Mouse (Mus musculus): ENCODE measurements around the gene Cherp. TPM values are rescaled to one million over a fixed set of nuclear protein-coding genes. Genes with fewer than 3 reads are reported as not detected.

The Cherp gene
- polyA plus RNA-seq, 1 experiment from 2014 or later, result 15.6 TPM

DNA sequence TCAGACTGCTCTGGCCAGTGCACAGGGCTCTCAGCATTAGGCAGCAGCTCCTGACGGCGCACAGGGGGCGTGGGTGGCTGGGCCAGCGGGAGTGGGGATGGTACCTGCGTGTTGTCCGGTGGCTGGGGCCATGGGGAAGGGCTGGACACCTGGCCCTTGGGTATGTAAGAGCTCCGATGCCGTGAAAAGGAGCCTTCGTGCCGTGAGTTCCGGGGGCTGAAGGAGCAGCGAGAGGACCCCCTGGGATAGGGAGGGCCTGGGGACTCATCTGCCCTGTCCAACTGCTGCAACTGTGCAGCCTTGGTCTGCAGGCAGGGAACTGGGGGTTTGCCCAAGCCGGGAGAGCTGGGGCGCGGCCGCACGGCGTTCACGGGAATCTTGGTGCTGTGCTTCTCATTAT lies 21.2 kb upstream of the Cherp start:
- Histone ChIP-seq H3K4me1 (replicated peaks; ENCODE audit: control insufficient read depth, insufficient read depth) (peaks cover 4% of the 10 kb centered on the region; the same call in 1 of the 2 replicates), H3K4me3 (ENCODE audit: low read depth, low read length) (no peak overlapping the region), H3K27me3 (ENCODE audit: control insufficient read depth, insufficient read depth, low read length) (no peaks in the 10 kb centered on the region), H3K9ac (ENCODE audit: low read length) (no peak overlapping the region), H3K4me2 (replicated peaks; ENCODE audit: low read depth) (no peak overlapping the region), H3K36me3 (ENCODE audit: control insufficient read depth, insufficient read depth, low read length) (peaks cover 15% of the 10 kb centered on the region), H3K27ac (replicated peaks) (no peak overlapping the region), H3K9me3 (ENCODE audit: control insufficient read depth, low read length) (no peaks in the 10 kb centered on the region)
- 88% methylated on average over 19 of the region's 19 CpGs for WGBS
- ATAC-seq (ENCODE audit: low FRiP score, low TSS enrichment) (no peak), DNase-seq (ENCODE audit: low spot score) (no peak)
- TF ChIP-seq CTCF (IDR thresholded peaks at IDR 0.05; ENCODE audit: low read depth) (no peak), EP300 (optimal IDR thresholded peaks at IDR 0.05) (no peak)

DNA sequence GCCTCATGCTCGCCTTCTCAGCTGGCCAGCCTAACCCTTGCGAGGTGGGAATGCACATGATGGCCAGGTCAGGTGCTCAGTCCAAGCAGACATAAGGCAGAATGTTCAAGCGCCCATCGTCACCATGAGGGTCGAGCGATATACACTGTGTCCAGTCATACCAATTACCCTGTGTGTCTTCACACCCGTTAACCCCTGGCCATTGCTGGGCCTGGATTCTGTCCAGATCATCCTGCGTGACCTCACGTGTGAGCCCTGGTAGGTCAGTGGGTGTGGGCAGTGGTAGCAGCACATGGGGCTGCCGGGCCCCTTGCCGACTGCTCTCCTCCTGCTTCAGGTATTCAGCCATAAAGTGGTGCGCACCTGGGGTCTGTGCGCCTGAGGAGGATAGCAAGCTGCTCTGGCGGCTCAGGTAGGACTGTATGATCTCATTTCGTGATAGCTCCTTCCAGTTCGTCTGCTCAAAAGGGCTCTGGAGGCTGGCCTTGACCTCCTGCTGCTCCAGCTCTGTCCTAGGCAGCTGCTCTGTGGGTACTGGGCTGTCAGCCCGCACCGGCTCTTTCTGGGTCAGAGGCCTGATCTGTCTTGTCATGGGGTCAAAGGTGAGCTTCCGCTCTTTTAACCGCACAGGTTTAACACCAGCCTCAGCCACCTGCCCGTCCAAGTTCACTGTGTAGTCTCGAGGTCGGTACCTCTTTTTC lies 20.5 kb upstream of the Cherp start:
- TF ChIP-seq EP300 (optimal IDR thresholded peaks at IDR 0.05) (no peak), CTCF (IDR thresholded peaks at IDR 0.05; ENCODE audit: low read depth) (no peak)
- Histone ChIP-seq H3K27ac (replicated peaks) (no peak overlapping the region), H3K36me3 (ENCODE audit: control insufficient read depth, insufficient read depth, low read length) (peaks cover 15% of the 10 kb centered on the region), H3K4me2 (replicated peaks; ENCODE audit: low read depth) (no peak overlapping the region), H3K4me3 (ENCODE audit: low read depth, low read length) (no peak overlapping the region), H3K4me1 (replicated peaks; ENCODE audit: control insufficient read depth, insufficient read depth) (peaks cover 4% of the 10 kb centered on the region; the same call in 1 of the 2 replicates), H3K9ac (ENCODE audit: low read length) (no peak overlapping the region), H3K27me3 (ENCODE audit: control insufficient read depth, insufficient read depth, low read length) (no peaks in the 10 kb centered on the region), H3K9me3 (ENCODE audit: control insufficient read depth, low read length) (no peaks in the 10 kb centered on the region)
- DNase-seq (ENCODE audit: low spot score) (no peak), ATAC-seq (ENCODE audit: low FRiP score, low TSS enrichment) (no peak)
- WGBS, result 85% methylated on average over 23 of the region's 23 CpGs

DNA sequence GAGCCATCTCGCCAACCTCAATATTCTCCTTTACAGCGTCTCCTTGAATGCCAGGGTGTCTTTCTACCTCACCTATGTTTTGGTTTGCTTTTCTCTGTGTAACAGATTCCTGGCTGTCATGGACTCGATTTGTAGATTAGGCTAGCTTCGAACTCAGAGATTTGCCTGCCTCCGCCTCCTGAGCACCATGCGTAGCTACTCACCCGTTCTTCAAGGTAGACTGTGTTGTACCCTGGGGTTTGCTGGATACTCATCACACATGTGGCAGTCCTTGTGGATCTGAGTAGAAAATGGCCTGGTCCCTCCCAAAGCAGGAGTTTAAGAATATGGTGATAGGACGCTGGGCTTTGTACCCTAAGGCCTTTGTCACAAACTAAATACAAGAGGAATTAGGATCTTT lies 18.4 kb upstream of the Cherp start:
- H3K27me3 ChIP-seq (ENCODE audit: control insufficient read depth, insufficient read depth, low read length), result no peaks in the 10 kb centered on the region
- TF ChIP-seq EP300 (optimal IDR thresholded peaks at IDR 0.05) (no peak), CTCF (IDR thresholded peaks at IDR 0.05; ENCODE audit: low read depth) (no peak)
- peaks cover 11% of the 10 kb centered on the region for H3K36me3 ChIP-seq (ENCODE audit: control insufficient read depth, insufficient read depth, low read length)
- WGBS, result 11% methylated on average over 8 of the region's 8 CpGs
- H3K9ac ChIP-seq (ENCODE audit: low read length), result peak overlapping the region; percentile 63
- peak overlapping the region; percentile 77 for H3K4me2 ChIP-seq (replicated peaks; ENCODE audit: low read depth)
- ATAC-seq (ENCODE audit: low FRiP score, low TSS enrichment), result no peak
- no peak for DNase-seq (ENCODE audit: low spot score)
- H3K27ac ChIP-seq (replicated peaks), result peak overlapping the region; percentile 76
- H3K4me1 ChIP-seq (replicated peaks; ENCODE audit: control insufficient read depth, insufficient read depth), result peaks cover 4% of the 10 kb centered on the region; the same call in 1 of the 2 replicates
- no peaks in the 10 kb centered on the region for H3K9me3 ChIP-seq (ENCODE audit: control insufficient read depth, low read length)
- H3K4me3 ChIP-seq (ENCODE audit: low read depth, low read length), result peak overlapping the region; percentile 56

DNA sequence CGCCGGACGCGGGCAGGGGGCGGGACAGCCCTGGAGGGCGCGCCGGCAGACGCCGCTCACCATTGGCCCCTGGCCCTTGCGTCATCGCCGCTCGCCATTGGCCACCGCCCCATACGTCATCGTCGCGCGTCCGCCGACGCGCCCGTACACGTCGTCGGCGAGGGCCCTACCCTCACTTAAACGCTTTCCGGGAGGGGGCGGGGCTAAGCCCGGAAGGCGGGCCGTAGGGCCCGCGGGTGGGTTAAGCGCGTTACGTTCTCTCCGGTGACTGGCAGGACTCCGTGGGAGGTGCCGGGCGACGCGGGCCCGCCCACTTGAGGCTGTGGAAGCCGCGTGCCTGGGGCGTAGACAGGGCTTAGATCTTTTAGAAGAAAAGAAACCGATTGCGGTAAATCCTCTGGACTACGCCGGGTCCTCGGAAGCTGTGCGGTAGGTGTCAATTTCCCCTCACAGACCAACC lies 17.6 kb upstream of the Cherp start:
- H3K27ac ChIP-seq (replicated peaks), result peak overlapping the region; percentile 90
- H3K4me1 ChIP-seq (replicated peaks; ENCODE audit: control insufficient read depth, insufficient read depth), result peaks cover 4% of the 10 kb centered on the region; the same call in 1 of the 2 replicates
- ATAC-seq (ENCODE audit: low FRiP score, low TSS enrichment), result peak; percentile 98

DNA sequence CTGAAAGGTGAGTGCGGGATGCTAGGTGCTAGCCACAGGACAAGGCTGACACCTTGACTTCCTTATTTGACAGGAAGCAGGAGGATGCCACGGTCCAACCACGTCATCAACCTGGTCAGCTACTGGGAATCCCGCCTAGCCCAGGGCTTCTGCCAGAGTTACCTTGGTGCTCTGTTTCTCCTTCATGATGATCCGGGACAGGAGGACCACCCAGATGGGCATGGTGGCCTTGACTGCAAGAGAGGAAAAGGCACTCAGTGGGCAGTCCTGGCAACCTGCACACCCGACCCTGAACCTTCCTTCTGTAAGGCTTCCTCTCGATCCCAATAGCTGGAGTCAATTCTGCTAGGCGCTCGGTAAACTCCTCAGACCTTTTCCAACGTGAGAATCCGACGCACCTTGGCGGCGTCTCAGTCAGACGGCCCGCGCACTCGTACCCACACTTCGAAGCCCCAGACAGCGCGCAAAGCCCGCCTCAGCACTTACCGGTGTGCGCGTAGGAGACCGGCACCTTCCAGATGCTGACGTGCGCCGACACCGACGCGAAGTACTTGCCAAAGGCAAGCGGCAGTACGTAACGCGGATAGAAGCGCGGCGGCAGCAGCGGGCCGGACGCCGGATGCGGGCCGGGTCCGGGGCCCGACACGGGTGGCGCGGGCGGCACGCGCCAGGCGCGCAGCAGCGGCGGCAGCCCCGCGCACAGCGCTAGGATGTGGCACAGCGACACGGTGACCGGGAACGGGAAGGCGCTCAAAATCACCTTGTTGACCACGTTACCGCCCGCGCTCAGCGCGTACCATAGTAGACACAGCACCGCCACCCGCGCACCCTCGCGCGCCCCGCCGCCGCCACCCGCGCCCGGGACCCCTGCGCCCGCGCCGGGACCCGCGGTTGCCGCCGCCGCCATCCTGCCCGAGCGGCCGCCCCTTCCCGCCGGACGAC lies 16.9 kb upstream of the Cherp start, which contains the start of gene Slc35e1:
Gene Slc35e1, minus strand, starts transcription at position 935 of the 942 bp plus-strand sequence.
- Histone ChIP-seq H3K9ac (ENCODE audit: low read length) (peak within 1 kb of the TSS; percentile 89), H3K36me3 (ENCODE audit: control insufficient read depth, insufficient read depth, low read length) (peaks cover 13% of the 10 kb centered on the region), H3K4me2 (replicated peaks; ENCODE audit: low read depth) (peak within 1 kb of the TSS; percentile 86), H3K4me3 (ENCODE audit: low read depth, low read length) (peak within 1 kb of the TSS; percentile 86), H3K9me3 (ENCODE audit: control insufficient read depth, low read length) (no peaks in the 10 kb centered on the region), H3K27me3 (ENCODE audit: control insufficient read depth, insufficient read depth, low read length) (no peaks in the 10 kb centered on the region), H3K4me1 (replicated peaks; ENCODE audit: control insufficient read depth, insufficient read depth) (peaks cover 4% of the 10 kb centered on the region; the same call in 1 of the 2 replicates), H3K27ac (replicated peaks) (peak within 1 kb of the TSS; percentile 90)
- ATAC-seq (ENCODE audit: low FRiP score, low TSS enrichment), result peak; percentile 24
- no peak for TF ChIP-seq EP300 (optimal IDR thresholded peaks at IDR 0.05)
- TF ChIP-seq CTCF (IDR thresholded peaks at IDR 0.05; ENCODE audit: low read depth), result 0 out of 2 replicates have a peak, but pooled peaks have one; percentile 10
- DNase-seq (ENCODE audit: low spot score), result peak; percentile 61
- under 1% methylated on average over 84 of the region's 98 CpGs for WGBS

More for the DNA sequence above, 17.6 kb upstream of the Cherp start:
- DNase-seq (ENCODE audit: low spot score), result peak; percentile 100
- no peaks in the 10 kb centered on the region for H3K9me3 ChIP-seq (ENCODE audit: control insufficient read depth, low read length)
- no peaks in the 10 kb centered on the region for H3K27me3 ChIP-seq (ENCODE audit: control insufficient read depth, insufficient read depth, low read length)
- peak overlapping the region; percentile 77 for H3K4me2 ChIP-seq (replicated peaks; ENCODE audit: low read depth)
- under 1% methylated on average over 53 of the region's 56 CpGs for WGBS
- H3K36me3 ChIP-seq (ENCODE audit: control insufficient read depth, insufficient read depth, low read length), result peaks cover 11% of the 10 kb centered on the region
- peak overlapping the region; percentile 86 for H3K4me3 ChIP-seq (ENCODE audit: low read depth, low read length)
- TF ChIP-seq CTCF (IDR thresholded peaks at IDR 0.05; ENCODE audit: low read depth), result no peak; the same call in 1 of the 2 replicates
- no peak for TF ChIP-seq EP300 (optimal IDR thresholded peaks at IDR 0.05)
- peak overlapping the region; percentile 89 for H3K9ac ChIP-seq (ENCODE audit: low read length)

All from stomach, postnatal 0 days (tissue).